Mouse (Mus musculus) left cerebral cortex, adult 9 months (tissue): Measurements from ENCODE around the gene Rasgrp3.

Experiments
- DNase-seq, 2 experiments: peaks; one replicate each; pipeline ENCODE4 v3.0.0; 2022; ENCODE audit warnings: low spot score in 2 of 2

Rasgrp3 gene

DNA sequence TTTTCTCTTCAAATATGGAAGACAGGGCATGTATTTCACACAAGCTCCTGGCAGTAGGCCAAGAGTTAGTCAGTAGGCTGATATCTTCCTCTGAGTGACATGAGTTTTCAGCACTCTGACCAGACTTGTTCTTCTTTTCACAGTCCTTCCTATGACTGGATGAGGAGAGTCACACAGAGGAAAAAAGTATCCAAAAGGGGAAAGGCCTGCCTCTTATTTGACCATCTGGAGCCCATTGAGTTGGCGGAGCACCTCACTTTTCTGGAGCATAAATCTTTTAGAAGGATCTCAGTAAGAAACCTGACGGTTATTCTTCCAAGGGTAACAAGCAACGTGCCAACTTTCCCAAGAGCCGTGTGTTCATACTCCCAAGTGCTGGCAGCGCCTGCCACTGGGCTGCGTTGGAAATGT is 62.5 kb downstream of the Rasgrp3 start:
- DNase-seq: peak in 1 of 2 experiments; percentile 40

DNA sequence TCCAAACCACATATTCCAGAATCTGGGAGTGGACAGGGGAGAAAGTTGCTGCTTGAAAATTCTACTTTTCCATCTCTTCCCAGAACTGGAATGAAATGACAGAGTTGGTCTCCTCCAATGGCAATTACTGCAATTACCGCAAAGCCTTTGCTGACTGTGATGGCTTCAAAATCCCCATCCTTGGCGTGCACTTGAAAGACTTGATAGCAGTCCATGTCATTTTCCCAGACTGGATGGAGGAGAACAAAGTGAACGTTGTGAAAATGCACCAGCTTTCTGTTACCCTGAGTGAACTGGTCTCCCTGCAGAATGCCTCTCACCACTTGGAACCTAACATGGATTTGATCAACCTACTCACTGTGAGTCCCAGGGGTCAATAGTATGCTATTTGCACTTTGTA is 67.3 kb downstream of the Rasgrp3 start:
- DNase-seq: no peak

DNA sequence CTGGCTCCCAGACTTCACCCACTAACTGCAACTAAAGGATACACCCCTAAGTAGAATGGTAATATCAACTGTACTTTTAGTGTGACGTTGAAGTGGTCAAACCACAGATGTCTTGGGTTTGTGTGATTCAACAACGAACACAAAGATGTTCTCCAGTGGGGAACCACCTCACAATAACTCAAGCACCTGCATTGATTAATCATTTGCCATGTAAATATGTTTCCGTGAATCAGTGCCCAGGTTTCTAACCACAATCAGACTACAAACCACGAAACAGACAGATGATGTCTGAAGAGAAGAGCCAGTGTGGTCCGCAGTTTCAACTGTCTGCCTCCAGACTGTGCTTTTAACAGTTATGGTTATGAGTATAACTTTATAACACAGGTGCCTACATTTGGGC is 69.4 kb downstream of the Rasgrp3 start:
- no peak for DNase-seq

GRCm38 (mm10) chr17:75506097-75506675 is 70.5 kb downstream of the Rasgrp3 start:
- no peak for DNase-seq

GRCm38 (mm10) chr17:75506708-75507641 is 71.3 kb downstream of the Rasgrp3 start:
- no peak for DNase-seq

- DNase-seq: no peak
Observed at GRCm38 (mm10) chr17:75509257-75509656, 73.6 kb downstream of the Rasgrp3 start.

DNA sequence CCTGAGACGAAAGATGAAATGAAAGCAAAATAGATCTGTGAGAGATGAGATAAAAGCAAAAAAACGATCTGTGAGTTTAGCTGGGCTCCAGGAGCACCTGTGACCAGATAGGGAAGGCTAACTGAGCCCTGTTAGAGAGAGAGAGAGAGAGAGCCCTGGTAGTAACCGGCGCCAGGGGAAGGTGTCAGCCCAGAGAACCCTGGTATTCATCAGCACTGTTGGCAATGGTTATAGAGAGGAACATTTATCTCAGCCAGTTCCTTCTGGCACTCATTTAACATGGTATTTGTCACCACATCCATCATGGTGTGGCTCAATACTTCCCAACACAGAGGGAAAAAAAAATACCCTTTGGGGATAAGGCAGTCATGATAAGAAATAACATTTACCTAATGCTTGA is 80.9 kb downstream of the Rasgrp3 start:
- DNase-seq: no peak

- no peak for DNase-seq
Observed at GRCm38 (mm10) chr17:75518181-75518901, 82.6 kb downstream of the Rasgrp3 start.

DNA sequence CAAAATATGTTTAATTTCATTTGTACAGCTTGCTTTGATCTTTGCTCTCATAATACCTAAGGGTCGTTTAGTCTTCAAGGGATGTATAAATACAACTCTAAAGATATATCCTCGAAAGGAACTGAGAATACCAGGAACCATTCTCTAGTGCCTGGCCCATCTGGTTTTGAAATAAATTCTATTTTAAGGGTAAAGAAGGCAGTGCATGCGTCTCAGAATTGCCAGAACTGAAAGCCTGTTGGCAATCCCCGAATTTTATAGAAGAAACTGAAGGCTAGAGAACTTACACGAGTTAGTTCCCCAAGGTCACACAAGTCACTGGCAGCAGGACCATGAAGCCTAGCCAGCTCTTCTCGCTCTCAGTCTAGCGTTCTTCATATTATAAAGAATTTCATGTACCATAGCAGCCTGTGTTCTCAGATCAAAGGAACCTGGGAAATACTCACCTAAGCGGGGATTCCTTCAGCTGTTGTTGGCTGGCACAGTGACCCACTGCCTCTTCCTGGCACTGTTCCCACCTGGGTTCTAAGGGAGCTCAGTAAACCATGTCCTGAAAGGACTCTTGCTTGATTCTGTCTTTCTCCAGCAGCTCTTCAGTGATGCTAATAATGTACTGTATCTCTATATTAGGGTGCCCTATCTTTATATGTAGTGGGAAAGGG is 83.7 kb downstream of the Rasgrp3 start:
- no peak for DNase-seq

DNA sequence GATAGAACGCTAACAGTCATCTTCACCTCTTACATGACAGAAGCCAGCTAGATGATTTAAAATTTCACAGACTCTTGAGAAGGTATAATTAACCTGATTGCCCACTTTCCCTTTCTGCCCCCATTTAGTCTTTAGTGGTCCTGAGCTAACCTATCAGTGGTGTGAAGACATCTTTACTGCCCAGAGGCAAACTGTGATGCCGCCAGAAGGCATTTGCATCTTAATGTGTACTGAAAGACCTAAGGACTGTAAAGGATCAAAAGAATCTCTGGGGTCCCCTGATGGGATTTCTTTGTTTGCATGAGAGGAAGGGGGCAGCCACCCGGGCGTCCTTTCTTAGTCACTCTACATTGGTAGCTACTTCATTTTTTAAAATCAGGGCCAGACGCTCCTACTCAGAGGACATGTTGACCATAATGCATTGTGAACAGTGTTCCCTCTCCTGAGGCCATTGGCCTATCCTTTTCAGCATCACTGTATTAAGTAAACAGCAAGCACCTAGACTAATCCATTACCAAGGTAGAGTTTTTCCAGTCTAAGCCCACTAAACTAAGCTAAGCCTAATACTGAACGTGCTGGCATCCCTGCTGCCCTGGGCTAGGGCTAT is 85.6 kb downstream of the Rasgrp3 start:
- no peak for DNase-seq

DNA sequence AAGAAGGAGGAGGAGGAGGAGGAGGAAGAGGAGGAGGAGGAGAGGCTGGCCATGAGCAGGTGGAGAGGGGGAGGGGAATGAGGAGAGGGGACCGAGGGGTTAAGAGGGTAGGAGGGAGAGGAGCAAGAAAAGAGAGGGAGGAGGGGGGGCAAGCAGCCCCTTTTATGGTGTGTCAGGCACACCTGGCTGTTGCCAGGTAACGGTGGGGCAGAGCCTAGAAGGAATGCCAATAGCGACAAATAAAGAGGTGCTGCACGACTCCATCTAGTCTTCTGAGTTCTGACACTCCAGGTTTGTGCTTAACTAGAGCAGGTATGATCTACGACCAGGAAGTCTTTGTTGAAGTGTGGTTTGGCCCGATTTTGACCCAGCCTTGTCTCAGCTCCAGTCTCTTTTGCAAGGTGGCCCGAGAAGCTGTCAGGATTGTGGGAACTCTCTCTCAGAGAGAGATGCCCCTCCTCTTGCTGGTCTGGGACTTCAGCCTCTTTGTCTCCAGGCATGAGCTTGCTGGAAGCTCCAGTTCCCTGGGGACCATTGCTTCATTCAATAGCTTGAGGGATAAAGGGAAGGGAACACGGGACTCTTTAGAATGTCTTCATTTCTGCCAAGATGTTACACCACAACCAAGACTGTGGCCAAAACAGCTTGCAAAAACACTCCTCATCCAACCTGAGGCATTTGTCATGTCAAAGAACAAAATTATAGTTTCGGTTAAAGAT is 86.8 kb downstream of the Rasgrp3 start:
- DNase-seq: no peak

DNA sequence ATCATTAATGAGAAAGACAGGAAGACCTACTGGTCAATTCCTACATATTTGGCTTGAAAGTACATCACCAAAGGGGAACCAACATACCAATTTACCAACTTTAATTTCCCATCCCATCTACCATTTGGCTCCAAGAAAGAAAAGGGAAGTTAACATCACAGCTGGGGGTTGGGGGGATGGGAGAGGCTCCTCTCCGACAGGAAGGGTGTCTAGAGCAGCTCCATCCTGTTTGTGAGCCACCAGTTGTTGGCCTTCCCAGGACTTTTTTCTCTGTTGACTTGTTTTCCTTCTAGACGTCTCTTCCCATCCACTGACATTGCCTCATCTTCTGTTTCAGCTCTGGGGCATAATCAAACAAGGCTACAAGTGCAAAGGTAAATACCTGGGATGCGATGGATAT is 88.1 kb downstream of the Rasgrp3 start:
- no peak for DNase-seq

- DNase-seq: no peak
Observed at GRCm38 (mm10) chr17:75526411-75526810, 90.7 kb downstream of the Rasgrp3 start.

GRCm38 (mm10) chr17:75529222-75529935 is 93.7 kb downstream of the Rasgrp3 start:
- DNase-seq: no peak

DNA sequence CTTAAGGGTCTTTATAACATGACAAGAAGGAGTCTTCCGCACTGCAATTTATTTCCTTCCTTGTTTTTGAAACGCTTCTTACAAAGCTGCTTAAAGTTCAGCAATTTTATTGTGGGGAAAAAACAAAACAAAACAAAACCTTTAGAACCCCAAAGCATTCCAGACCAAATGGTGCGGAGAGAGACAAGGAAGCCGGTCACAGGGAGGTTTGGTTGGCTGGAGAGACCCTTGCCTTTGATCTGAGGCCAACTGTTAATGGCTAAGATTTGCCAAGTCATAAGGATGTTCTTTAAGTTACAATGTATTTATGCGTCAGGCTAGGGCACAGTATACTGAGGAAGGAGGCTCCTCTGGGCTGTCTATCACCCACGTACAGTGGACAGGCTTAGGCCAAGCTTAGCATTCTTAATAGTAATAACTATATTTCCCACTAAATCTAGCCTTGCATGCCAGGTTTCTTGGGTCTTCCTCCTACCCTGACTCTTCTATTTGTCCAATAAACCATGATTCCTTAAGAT is 96.8 kb downstream of the Rasgrp3 start:
- no peak for DNase-seq

DNA sequence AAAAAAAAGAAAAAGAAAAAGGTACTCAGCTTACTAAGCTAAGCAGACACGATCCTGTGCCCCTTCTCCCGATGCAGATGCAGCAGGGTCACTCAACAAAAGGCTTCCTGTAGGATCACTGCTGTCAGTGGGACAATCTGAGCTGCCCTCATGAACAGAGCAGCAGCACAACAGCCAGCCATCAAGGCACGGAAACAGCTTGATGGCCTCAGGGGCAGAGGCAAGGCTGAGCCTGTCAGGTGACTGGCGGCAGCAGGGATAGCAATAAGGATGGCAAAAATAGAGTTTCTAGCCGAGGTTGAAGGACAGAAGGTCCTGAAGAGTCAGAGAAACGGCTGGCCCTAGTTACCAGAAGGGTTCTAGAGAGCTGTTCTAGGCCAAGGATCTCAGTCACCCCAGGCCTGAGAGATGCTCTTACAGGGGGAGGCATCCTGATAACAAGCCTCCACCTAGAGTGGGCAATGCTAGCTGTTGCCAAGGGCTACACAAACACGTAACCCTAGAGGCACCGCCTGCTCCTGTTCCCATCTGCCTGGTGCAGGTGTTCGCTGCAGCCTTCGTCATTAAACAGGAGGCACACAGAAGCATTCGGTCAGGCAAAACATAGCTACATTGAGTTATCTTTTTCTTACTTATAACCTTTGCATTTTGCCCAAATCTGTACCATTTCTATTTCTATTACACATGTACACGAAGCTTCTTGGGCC is 98.8 kb downstream of the Rasgrp3 start:
- no peak for DNase-seq

DNA sequence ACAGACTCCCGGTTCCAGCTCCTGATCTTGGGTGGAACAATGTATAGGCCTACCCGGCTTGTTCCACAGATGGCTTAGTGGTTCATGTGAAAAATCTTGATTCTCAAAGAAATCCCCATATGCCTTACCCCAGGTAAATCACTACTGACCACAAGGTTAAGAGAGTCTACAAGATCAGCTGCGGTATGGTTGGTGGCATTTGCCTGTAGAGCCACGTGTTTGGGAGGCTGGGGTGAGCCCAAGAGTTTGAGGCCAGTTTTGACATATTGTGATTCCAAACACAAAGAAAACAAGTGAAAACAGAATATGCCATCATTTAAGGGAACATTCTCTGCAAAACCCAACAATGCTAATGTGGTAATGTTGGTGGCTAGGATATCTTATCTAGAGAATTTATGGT is 99.9 kb downstream of the Rasgrp3 start:
- DNase-seq: no peak

DNA sequence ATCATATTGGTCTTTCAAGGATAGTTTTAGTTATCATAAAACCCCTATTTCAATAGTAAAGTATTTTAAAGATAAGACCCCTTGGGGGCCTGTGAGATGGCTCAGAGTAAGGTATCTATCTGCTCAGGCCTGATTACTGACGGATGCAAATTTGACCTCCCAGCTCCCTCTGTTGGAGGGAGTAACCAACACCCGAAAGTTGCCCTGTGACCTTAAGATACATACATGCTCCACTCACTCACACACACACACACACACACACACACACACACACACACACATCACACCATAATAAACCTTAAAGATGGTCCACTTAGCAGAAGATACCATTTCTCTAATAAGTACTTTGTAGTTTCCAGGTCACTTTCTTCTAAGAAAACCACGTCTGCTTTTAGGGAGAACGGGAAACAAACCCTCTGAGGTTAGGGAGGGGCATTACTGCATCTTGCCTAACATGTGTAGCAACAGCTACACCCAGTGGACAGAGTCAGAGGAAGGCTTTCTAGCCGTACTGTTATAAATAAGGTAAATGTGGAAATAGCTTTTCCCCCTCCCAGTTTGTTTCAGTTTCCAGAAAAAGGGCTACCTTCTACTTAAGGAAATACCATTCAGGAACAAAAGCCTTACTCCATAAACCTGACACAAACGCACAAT is 100.8 kb downstream of the Rasgrp3 start:
- peak in 1 of 2 experiments; percentile 71 for DNase-seq

- DNase-seq: no peak
Observed at GRCm38 (mm10) chr17:75537050-75537445, 101.4 kb downstream of the Rasgrp3 start.
